Mouse (Mus musculus): ENCODE results near the gene Crip1. TPM values are rescaled to one million over a fixed set of nuclear protein-coding genes. Genes with fewer than 3 reads are reported as not detected.
"Not testable (repeated sequence)": the region's sequence is repeated elsewhere in the genome, so short reads cannot be mapped to it uniquely, and the experiment has no call there.

Crip1 gene
- polyA plus RNA-seq, 1 experiment: 79.5 TPM

- no peaks in the 10 kb centered on the region for H3K9me3 ChIP-seq (replicated peaks; ENCODE audit: control insufficient read depth, insufficient read depth, low read length, poor library complexity, severe bottlenecking)
- peak overlapping the region; percentile 62 for H3K9ac ChIP-seq (ENCODE audit: low read depth, poor library complexity, severe bottlenecking)
- H3K4me3 ChIP-seq (ENCODE audit: low read depth, low read length): peak overlapping the region; percentile 73
- H3K4me1 ChIP-seq (ENCODE audit: control insufficient read depth, insufficient read depth, low read length): peaks cover 5% of the 10 kb centered on the region
- H3K36me3 ChIP-seq (ENCODE audit: control insufficient read depth, insufficient read depth, low read length, poor library complexity, severe bottlenecking): no peaks in the 10 kb centered on the region
- TF ChIP-seq POLR2A (IDR thresholded peaks at IDR 0.05; ENCODE audit: insufficient read depth, low read length) (no peak), CTCF (IDR thresholded peaks at IDR 0.05; ENCODE audit: low read depth, low read length) (no peak), EP300 (IDR thresholded peaks at IDR 0.05; ENCODE audit: insufficient read depth, low read depth, low read length) (no peak)
- H3K27me3 ChIP-seq (ENCODE audit: control insufficient read depth, insufficient read depth, low read length, poor library complexity, severe bottlenecking): no peaks in the 10 kb centered on the region
- H3K27ac ChIP-seq (ENCODE audit: insufficient read depth, low read length): no peak overlapping the region
Measured at GRCm38 (mm10) chr12:113186326-113187010, 40.4 kb downstream of the Crip1 start.

- Histone ChIP-seq H3K27ac (ENCODE audit: insufficient read depth, low read length) (no peak overlapping the region), H3K27me3 (ENCODE audit: control insufficient read depth, insufficient read depth, low read length, poor library complexity, severe bottlenecking) (no peaks in the 10 kb centered on the region), H3K9me3 (replicated peaks; ENCODE audit: control insufficient read depth, insufficient read depth, low read length, poor library complexity, severe bottlenecking) (no peaks in the 10 kb centered on the region), H3K4me3 (ENCODE audit: low read depth, low read length) (no peak overlapping the region), H3K9ac (ENCODE audit: low read depth, poor library complexity, severe bottlenecking) (peak overlapping the region; percentile 44), H3K4me1 (ENCODE audit: control insufficient read depth, insufficient read depth, low read length) (peaks cover 5% of the 10 kb centered on the region), H3K36me3 (ENCODE audit: control insufficient read depth, insufficient read depth, low read length, poor library complexity, severe bottlenecking) (no peaks in the 10 kb centered on the region)
- TF ChIP-seq POLR2A (IDR thresholded peaks at IDR 0.05; ENCODE audit: insufficient read depth, low read length) (no peak), EP300 (IDR thresholded peaks at IDR 0.05; ENCODE audit: insufficient read depth, low read depth, low read length) (no peak), CTCF (IDR thresholded peaks at IDR 0.05; ENCODE audit: low read depth, low read length) (no peak)
Measured at GRCm38 (mm10) chr12:113187011-113187375, 40.9 kb downstream of the Crip1 start.

- H3K4me1 ChIP-seq (ENCODE audit: control insufficient read depth, insufficient read depth, low read length): peaks cover 5% of the 10 kb centered on the region
- H3K4me3 ChIP-seq (ENCODE audit: low read depth, low read length): peak overlapping the region; percentile 56
- no peaks in the 10 kb centered on the region for H3K36me3 ChIP-seq (ENCODE audit: control insufficient read depth, insufficient read depth, low read length, poor library complexity, severe bottlenecking)
- no peaks in the 10 kb centered on the region for H3K9me3 ChIP-seq (replicated peaks; ENCODE audit: control insufficient read depth, insufficient read depth, low read length, poor library complexity, severe bottlenecking)
- no peaks in the 10 kb centered on the region for H3K27me3 ChIP-seq (ENCODE audit: control insufficient read depth, insufficient read depth, low read length, poor library complexity, severe bottlenecking)
- no peak overlapping the region for H3K27ac ChIP-seq (ENCODE audit: insufficient read depth, low read length)
- TF ChIP-seq EP300 (IDR thresholded peaks at IDR 0.05; ENCODE audit: insufficient read depth, low read depth, low read length) (peak; percentile 36; the same call in 1 of the 2 replicates), POLR2A (IDR thresholded peaks at IDR 0.05; ENCODE audit: insufficient read depth, low read length) (no peak), CTCF (IDR thresholded peaks at IDR 0.05; ENCODE audit: low read depth, low read length) (peak; percentile 77)
- peak overlapping the region; percentile 44 for H3K9ac ChIP-seq (ENCODE audit: low read depth, poor library complexity, severe bottlenecking)
Measured at GRCm38 (mm10) chr12:113187584-113188295, 41.6 kb downstream of the Crip1 start.

GRCm38 (mm10) chr12:113188349-113189055 is 42.4 kb downstream of the Crip1 start:
- H3K4me3 ChIP-seq (ENCODE audit: low read depth, low read length): peak overlapping the region; percentile 17
- H3K4me1 ChIP-seq (ENCODE audit: control insufficient read depth, insufficient read depth, low read length): peaks cover 5% of the 10 kb centered on the region
- no peaks in the 10 kb centered on the region for H3K27me3 ChIP-seq (ENCODE audit: control insufficient read depth, insufficient read depth, low read length, poor library complexity, severe bottlenecking)
- H3K36me3 ChIP-seq (ENCODE audit: control insufficient read depth, insufficient read depth, low read length, poor library complexity, severe bottlenecking): no peaks in the 10 kb centered on the region
- H3K9ac ChIP-seq (ENCODE audit: low read depth, poor library complexity, severe bottlenecking): no peak overlapping the region
- no peaks in the 10 kb centered on the region for H3K9me3 ChIP-seq (replicated peaks; ENCODE audit: control insufficient read depth, insufficient read depth, low read length, poor library complexity, severe bottlenecking)
- no peak overlapping the region for H3K27ac ChIP-seq (ENCODE audit: insufficient read depth, low read length)
- no peak for TF ChIP-seq POLR2A (IDR thresholded peaks at IDR 0.05; ENCODE audit: insufficient read depth, low read length)
- TF ChIP-seq EP300 (IDR thresholded peaks at IDR 0.05; ENCODE audit: insufficient read depth, low read depth, low read length): no peak
- no peak for TF ChIP-seq CTCF (IDR thresholded peaks at IDR 0.05; ENCODE audit: low read depth, low read length)

- TF ChIP-seq CTCF (IDR thresholded peaks at IDR 0.05; ENCODE audit: low read depth, low read length) (no peak), POLR2A (IDR thresholded peaks at IDR 0.05; ENCODE audit: insufficient read depth, low read length) (no peak), EP300 (IDR thresholded peaks at IDR 0.05; ENCODE audit: insufficient read depth, low read depth, low read length) (no peak)
- Histone ChIP-seq H3K4me1 (ENCODE audit: control insufficient read depth, insufficient read depth, low read length) (no peaks in the 10 kb centered on the region), H3K9me3 (replicated peaks; ENCODE audit: control insufficient read depth, insufficient read depth, low read length, poor library complexity, severe bottlenecking) (peaks cover 12% of the 10 kb centered on the region), H3K27ac (ENCODE audit: insufficient read depth, low read length) (no peak overlapping the region), H3K4me3 (ENCODE audit: low read depth, low read length) (no peak overlapping the region), H3K36me3 (ENCODE audit: control insufficient read depth, insufficient read depth, low read length, poor library complexity, severe bottlenecking) (no peaks in the 10 kb centered on the region), H3K27me3 (ENCODE audit: control insufficient read depth, insufficient read depth, low read length, poor library complexity, severe bottlenecking) (no peaks in the 10 kb centered on the region), H3K9ac (ENCODE audit: low read depth, poor library complexity, severe bottlenecking) (no peak overlapping the region)
Measured at GRCm38 (mm10) chr12:113193423-113193822, 47.3 kb downstream of the Crip1 start.

- H3K36me3 ChIP-seq (ENCODE audit: control insufficient read depth, insufficient read depth, low read length, poor library complexity, severe bottlenecking); H3K9ac ChIP-seq (ENCODE audit: low read depth, poor library complexity, severe bottlenecking); H3K4me1 ChIP-seq (ENCODE audit: control insufficient read depth, insufficient read depth, low read length); H3K27ac ChIP-seq (ENCODE audit: insufficient read depth, low read length); H3K27me3 ChIP-seq (ENCODE audit: control insufficient read depth, insufficient read depth, low read length, poor library complexity, severe bottlenecking); H3K4me3 ChIP-seq (ENCODE audit: low read depth, low read length): not testable (repeated sequence)
- H3K9me3 ChIP-seq (replicated peaks; ENCODE audit: control insufficient read depth, insufficient read depth, low read length, poor library complexity, severe bottlenecking): peaks cover 36% of the 10 kb centered on the region
Measured at GRCm38 (mm10) chr12:113199132-113199531, 53.0 kb downstream of the Crip1 start.
